Mouse (Mus musculus): ENCODE data around the gene Mrgprg. TPM values are rescaled to one million over a fixed set of nuclear protein-coding genes. Genes with fewer than 3 reads are reported as not detected.

The Mrgprg gene
- polyA plus RNA-seq (2012; rRNA removed): 0.08 TPM in 1 of 2 replicates, not detected in the other

- no peak for DNase-seq (ENCODE audit: low spot score)
These were observed at the start of gene Mrgprg for GRCm38 (mm10) chr7:143766893-143767292. Gene Mrgprg (minus strand): TSS chr7:143766993.

- DNase-seq (ENCODE audit: low spot score): no peak
These were observed 42.1 kb upstream of the Mrgprg start for GRCm38 (mm10) chr7:143808909-143809308.

- DNase-seq (ENCODE audit: low spot score): no peak
These were observed 38.4 kb upstream of the Mrgprg start for GRCm38 (mm10) chr7:143805199-143805624.

GRCm38 (mm10) chr7:143801195-143802065 lies 34.6 kb upstream of the Mrgprg start:
- DNase-seq (ENCODE audit: low spot score): no peak

GRCm38 (mm10) chr7:143800770-143801169 lies 34.0 kb upstream of the Mrgprg start:
- no peak for DNase-seq (ENCODE audit: low spot score)

- DNase-seq (ENCODE audit: low spot score): no peak
These were observed 32.0 kb upstream of the Mrgprg start for GRCm38 (mm10) chr7:143798783-143799182.

GRCm38 (mm10) chr7:143793121-143793520 lies 26.3 kb upstream of the Mrgprg start:
- no peak for DNase-seq (ENCODE audit: low spot score)

- DNase-seq (ENCODE audit: low spot score): no peak
These were observed 25.7 kb upstream of the Mrgprg start for GRCm38 (mm10) chr7:143792336-143792985.

- peak; percentile 57 for DNase-seq (ENCODE audit: low spot score)
These were observed 17.4 kb upstream of the Mrgprg start, which contains the start of gene Mrgpre for GRCm38 (mm10) chr7:143783996-143784829. Gene Mrgpre (minus strand): TSS chr7:143784500.

GRCm38 (mm10) chr7:143783378-143783995 lies 16.7 kb upstream of the Mrgprg start:
- no peak for DNase-seq (ENCODE audit: low spot score)

- DNase-seq (ENCODE audit: low spot score): no peak
These were observed 10.6 kb upstream of the Mrgprg start for GRCm38 (mm10) chr7:143777375-143777774.

GRCm38 (mm10) chr7:143776137-143776536 lies 9.3 kb upstream of the Mrgprg start:
- no peak for DNase-seq (ENCODE audit: low spot score)

- DNase-seq (ENCODE audit: low spot score): no peak
These were observed 2.7 kb upstream of the Mrgprg start for GRCm38 (mm10) chr7:143769461-143769860.

GRCm38 (mm10) chr7:143768267-143768666 lies 1.5 kb upstream of the Mrgprg start:
- DNase-seq (ENCODE audit: low spot score): no peak

GRCm38 (mm10) chr7:143764876-143765530 lies 1.8 kb downstream of the Mrgprg start:
- no peak for DNase-seq (ENCODE audit: low spot score)

- DNase-seq (ENCODE audit: low spot score): no peak
These were observed 3.0 kb downstream of the Mrgprg start for GRCm38 (mm10) chr7:143763794-143764193.

GRCm38 (mm10) chr7:143758956-143759355 lies 7.8 kb downstream of the Mrgprg start:
- no peak for DNase-seq (ENCODE audit: low spot score)

GRCm38 (mm10) chr7:143757696-143758095 lies 9.1 kb downstream of the Mrgprg start:
- no peak for DNase-seq (ENCODE audit: low spot score)

- DNase-seq (ENCODE audit: low spot score): peak; percentile 56
These were observed 9.8 kb downstream of the Mrgprg start for GRCm38 (mm10) chr7:143757027-143757390.

GRCm38 (mm10) chr7:143756125-143757026 lies 10.4 kb downstream of the Mrgprg start, which contains the start of gene Osbpl5:
Gene Osbpl5 (minus strand): TSS chr7:143756985.
- no peak for DNase-seq (ENCODE audit: low spot score)

All from urinary bladder, adult 2 months (tissue).